Mouse (Mus musculus) embryonic fibroblast, embryonic 13.5 days (primary cell): ENCODE measurements at regions not wholly inside any gene's neighbourhood (a gene's known extent, or its start where the extent isn't known, plus 50 kb on each side); places are given as distances from the start of the nearest gene placed in this dataset.

Experiments
- CTCF ChIP-seq: IDR thresholded peaks from 2 replicates; pipeline ENCODE4 v1.5.1; 2011; ENCODE audit warnings: mild to moderate bottlenecking, control low read depth, low read length, moderate library complexity, borderline replicate concordance; ENCODE audit not compliant: insufficient read depth
- POLR2A ChIP-seq: IDR thresholded peaks from 2 replicates; pipeline ENCODE4 v1.6.1; 2011; ENCODE audit warnings: low read depth, mild to moderate bottlenecking, control low read depth, low read length, moderate library complexity

DNA sequence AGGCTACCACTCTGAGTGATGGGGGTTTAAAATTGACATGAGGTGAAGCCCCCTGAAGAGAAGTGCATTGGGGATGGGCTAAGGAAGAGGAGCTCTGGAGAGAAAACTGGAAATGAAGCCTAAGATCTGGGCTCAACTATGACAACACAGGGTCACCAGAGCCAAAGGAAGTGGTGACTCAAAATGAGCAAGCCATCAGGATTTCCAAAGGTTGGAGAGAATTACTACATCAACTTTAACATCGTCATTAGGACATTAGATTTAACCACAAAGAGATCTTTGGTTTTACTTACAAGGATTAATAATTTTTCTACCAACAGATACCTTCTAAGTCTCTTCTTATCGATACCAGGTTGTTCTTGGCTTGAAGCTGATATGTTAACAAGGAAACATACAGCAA is 98.6 kb upstream of the Fam180a start:
- TF ChIP-seq CTCF (no peak), POLR2A (no peak)
